Mouse (Mus musculus) forebrain, embryonic 13.5 days (tissue): ENCODE results near the gene Rassf5. TPM values are rescaled to one million over a fixed set of nuclear protein-coding genes. Genes with fewer than 3 reads are reported as not detected.

ENCODE experiments used
- ATAC-seq: fragments of 200-750 bp; cut with Nextera tagmentation; 2 replicates; pipeline ENCODE4 v1.8.0; 2017
- H3K27ac ChIP-seq: fragments of 300-500 bp; sonication (generic); 2 replicates; pipeline ENCODE4 v1.5.1; 2015; ENCODE audit warnings: inconsistent platforms, mild to moderate bottlenecking, moderate library complexity
- H3K27me3 ChIP-seq: fragments of 300-500 bp; sonication (generic); 2 replicates; pipeline ENCODE4 v1.6.1; 2015; ENCODE audit warnings: mild to moderate bottlenecking, inconsistent platforms
- H3K36me3 ChIP-seq: fragments of 300-500 bp; sonication (generic); 2 replicates; pipeline ENCODE4 v1.6.1; 2015; ENCODE audit warnings: mild to moderate bottlenecking, inconsistent platforms; ENCODE audit not compliant: poor library complexity, severe bottlenecking
- H3K4me1 ChIP-seq: fragments of 300-500 bp; sonication (generic); 2 replicates; pipeline ENCODE4 v1.6.1; 2015; ENCODE audit warnings: inconsistent platforms
- H3K4me2 ChIP-seq: fragments of 300-500 bp; sonication (generic); 2 replicates; pipeline ENCODE4 v1.6.1; 2015; ENCODE audit warnings: inconsistent platforms, mild to moderate bottlenecking, moderate library complexity
- H3K4me3 ChIP-seq: fragments of 300-500 bp; sonication (generic); 2 replicates; pipeline ENCODE4 v1.5.1; 2015; ENCODE audit warnings: mild to moderate bottlenecking, inconsistent platforms
- H3K9ac ChIP-seq: fragments of 300-500 bp; sonication (generic); 2 replicates; pipeline ENCODE4 v1.6.1; 2015; ENCODE audit warnings: mild to moderate bottlenecking, inconsistent platforms
- H3K9me3 ChIP-seq: fragments of 300-500 bp; sonication (generic); replicated peaks from 2 replicates; pipeline ENCODE4 v1.6.1; 2016; ENCODE audit warnings: inconsistent platforms
- WGBS: fragments of 180-500 bp; shearing (Covaris S2); methylation state at CpG from one replicate; pipeline ENCODE4 v1.1.7; 2015; 5-methylcytosine and 5-hydroxymethylcytosine counted together
- polyA plus RNA-seq: library from polyadenylated mRNA; unstranded; fragments of >200 nt; fragmentation: Nextera tagmentation; extraction: Ambion mirVana; gene quantifications from 2 replicates; pipeline ENCODE4 v1.2.1, GENCODE M21; 2015

The Rassf5 gene
- polyA plus RNA-seq, 1 experiment from 2014 or later = 1.1 TPM

- peaks cover 41% of the 10 kb centered on the region for H3K27me3 ChIP-seq
Observed at GRCm38 (mm10) chr1:131246433-131247395, 1.7 kb upstream of the Rassf5 start.

GRCm38 (mm10) chr1:131245926-131246325 is 868 bp upstream of the Rassf5 start:
- 8% methylated on average over 9 of the region's 9 CpGs for WGBS
- H3K27ac ChIP-seq = no peak overlapping the region
- peaks cover 48% of the 10 kb centered on the region for H3K27me3 ChIP-seq
- peaks cover 15% of the 10 kb centered on the region; the same call in 1 of the 2 replicates for H3K4me1 ChIP-seq
- peak overlapping the region; percentile 70 for H3K4me3 ChIP-seq
- no peaks in the 10 kb centered on the region for H3K9me3 ChIP-seq
- no peak overlapping the region for H3K9ac ChIP-seq
- peak overlapping the region; percentile 98 for H3K4me2 ChIP-seq
- peak; percentile 54 for ATAC-seq
- H3K36me3 ChIP-seq = no peaks in the 10 kb centered on the region

More at GRCm38 (mm10) chr1:131246433-131247395, 1.7 kb upstream of the Rassf5 start:
- no peak; the same call in 1 of the 2 replicates for ATAC-seq
- Histone ChIP-seq H3K9ac (no peak overlapping the region), H3K36me3 (no peaks in the 10 kb centered on the region), H3K4me3 (no peak overlapping the region), H3K27ac (no peak overlapping the region), H3K4me2 (peak overlapping the region; percentile 17; the same call in 1 of the 2 replicates), H3K9me3 (no peaks in the 10 kb centered on the region), H3K4me1 (peaks cover 15% of the 10 kb centered on the region; the same call in 1 of the 2 replicates)
- 12% methylated on average over 7 of the region's 7 CpGs for WGBS

- Histone ChIP-seq H3K4me1 (peaks cover 24% of the 10 kb centered on the region; the same call in 1 of the 2 replicates), H3K4me3 (peak overlapping the region; percentile 70), H3K27ac (no peak overlapping the region), H3K4me2 (peak overlapping the region; percentile 98), H3K27me3 (peaks cover 54% of the 10 kb centered on the region), H3K9me3 (no peaks in the 10 kb centered on the region), H3K9ac (peak overlapping the region; percentile 74), H3K36me3 (no peaks in the 10 kb centered on the region)
- WGBS = under 1% methylated on average over 57 of the region's 57 CpGs
- peak; percentile 25 for ATAC-seq
Observed at GRCm38 (mm10) chr1:131244536-131245088, 446 bp downstream of the Rassf5 start.

- Histone ChIP-seq H3K9me3 (no peaks in the 10 kb centered on the region), H3K27me3 (peaks cover 54% of the 10 kb centered on the region), H3K27ac (no peak overlapping the region), H3K4me2 (no peak overlapping the region), H3K36me3 (no peaks in the 10 kb centered on the region), H3K9ac (no peak overlapping the region), H3K4me3 (no peak overlapping the region), H3K4me1 (peaks cover 26% of the 10 kb centered on the region; the same call in 1 of the 2 replicates)
- 68% methylated on average over 6 of the region's 6 CpGs for WGBS
- no peak for ATAC-seq
Observed at GRCm38 (mm10) chr1:131242956-131243355, 2.1 kb downstream of the Rassf5 start.

GRCm38 (mm10) chr1:131239576-131240193 is 5.4 kb downstream of the Rassf5 start:
- peaks cover 14% of the 10 kb centered on the region; the same call in 1 of the 2 replicates for H3K4me1 ChIP-seq
- ATAC-seq = no peak
- H3K4me2 ChIP-seq = no peak overlapping the region
- H3K27me3 ChIP-seq = peaks cover 42% of the 10 kb centered on the region
- no peak overlapping the region for H3K4me3 ChIP-seq
- no peaks in the 10 kb centered on the region for H3K36me3 ChIP-seq
- H3K9ac ChIP-seq = no peak overlapping the region
- H3K27ac ChIP-seq = no peak overlapping the region
- H3K9me3 ChIP-seq = no peaks in the 10 kb centered on the region
- 44% methylated on average over 12 of the region's 12 CpGs for WGBS

- H3K4me3 ChIP-seq = no peak overlapping the region
- H3K36me3 ChIP-seq = no peaks in the 10 kb centered on the region
- peaks cover 35% of the 10 kb centered on the region for H3K27me3 ChIP-seq
- H3K27ac ChIP-seq = no peak overlapping the region
- no peaks in the 10 kb centered on the region for H3K9me3 ChIP-seq
- WGBS = 76% methylated on average over 8 of the region's 8 CpGs
- no peak overlapping the region for H3K9ac ChIP-seq
- no peak overlapping the region for H3K4me2 ChIP-seq
- H3K4me1 ChIP-seq = peaks cover 11% of the 10 kb centered on the region; the same call in 1 of the 2 replicates
- ATAC-seq = no peak
Observed at GRCm38 (mm10) chr1:131238931-131239381, 6.1 kb downstream of the Rassf5 start.

DNA sequence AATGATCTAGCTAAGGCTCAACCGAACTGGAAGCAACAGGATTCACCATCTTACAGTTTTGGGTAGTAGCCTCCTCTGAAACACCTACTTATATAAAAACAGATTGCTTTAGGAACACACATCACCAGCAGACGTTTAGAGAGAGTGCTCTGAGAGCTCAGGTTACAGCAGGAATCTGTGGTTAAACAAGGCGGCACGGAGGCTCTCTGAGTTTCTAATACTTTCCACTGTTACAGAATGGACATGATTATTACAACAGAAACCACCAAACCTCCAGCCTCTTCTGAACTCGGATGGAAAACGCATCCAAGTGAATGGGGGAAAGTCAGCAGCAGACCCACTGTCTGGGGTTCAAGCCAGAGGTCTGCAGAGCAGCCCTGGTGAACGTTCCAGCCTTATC is 9.0 kb downstream of the Rassf5 start:
- Histone ChIP-seq H3K4me1 (peaks cover 11% of the 10 kb centered on the region; the same call in 1 of the 2 replicates), H3K27ac (no peak overlapping the region), H3K9me3 (no peaks in the 10 kb centered on the region), H3K4me2 (no peak overlapping the region), H3K36me3 (no peaks in the 10 kb centered on the region), H3K4me3 (no peak overlapping the region), H3K9ac (no peak overlapping the region), H3K27me3 (0 out of 2 replicates have a peak, but pooled peaks cover 8% of the 10 kb centered on the region)
- WGBS = 72% methylated on average over 7 of the region's 7 CpGs
- ATAC-seq = no peak

DNA sequence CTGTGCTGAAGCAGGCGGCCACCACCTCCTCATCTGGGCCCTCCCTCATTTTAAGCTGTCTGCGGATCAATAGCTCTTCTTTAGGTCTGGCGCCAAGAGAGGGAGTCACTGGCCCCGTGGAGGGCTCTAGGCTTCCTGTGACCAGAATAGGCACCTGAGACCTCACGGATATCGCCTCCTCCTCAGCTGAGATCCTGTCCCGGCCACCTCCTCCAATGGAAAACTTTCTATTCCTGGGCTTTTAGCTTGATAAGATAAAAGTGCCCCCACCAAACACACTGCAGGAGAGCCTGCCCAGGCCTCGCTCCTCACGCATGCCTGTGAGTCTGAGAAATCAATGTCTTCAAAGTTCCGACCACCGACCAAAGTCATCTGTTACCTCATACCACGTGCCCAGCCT is 11.5 kb downstream of the Rassf5 start:
- no peak overlapping the region for H3K9ac ChIP-seq
- H3K36me3 ChIP-seq = no peaks in the 10 kb centered on the region
- H3K9me3 ChIP-seq = no peaks in the 10 kb centered on the region
- no peaks in the 10 kb centered on the region for H3K4me1 ChIP-seq
- 69% methylated on average over 12 of the region's 12 CpGs for WGBS
- no peaks in the 10 kb centered on the region for H3K27me3 ChIP-seq
- no peak for ATAC-seq
- H3K4me2 ChIP-seq = no peak overlapping the region
- H3K4me3 ChIP-seq = no peak overlapping the region
- H3K27ac ChIP-seq = no peak overlapping the region

GRCm38 (mm10) chr1:131228659-131229058 is 16.4 kb downstream of the Rassf5 start:
- no peak overlapping the region for H3K9ac ChIP-seq

GRCm38 (mm10) chr1:131228225-131228624 is 16.8 kb downstream of the Rassf5 start:
- WGBS = 70% methylated on average over 7 of the region's 7 CpGs
- H3K27me3 ChIP-seq = no peaks in the 10 kb centered on the region
- H3K4me3 ChIP-seq = no peak overlapping the region
- H3K27ac ChIP-seq = no peak overlapping the region
- no peaks in the 10 kb centered on the region for H3K9me3 ChIP-seq
- ATAC-seq = no peak
- no peak overlapping the region for H3K9ac ChIP-seq
- H3K4me1 ChIP-seq = no peaks in the 10 kb centered on the region
- H3K4me2 ChIP-seq = no peak overlapping the region
- no peaks in the 10 kb centered on the region for H3K36me3 ChIP-seq

More at GRCm38 (mm10) chr1:131228659-131229058, 16.4 kb downstream of the Rassf5 start:
- H3K4me3 ChIP-seq = no peak overlapping the region
- no peak overlapping the region for H3K27ac ChIP-seq
- no peaks in the 10 kb centered on the region for H3K9me3 ChIP-seq
- no peak overlapping the region for H3K4me2 ChIP-seq
- H3K27me3 ChIP-seq = no peaks in the 10 kb centered on the region
- no peaks in the 10 kb centered on the region for H3K36me3 ChIP-seq
- WGBS = 86% methylated on average over 5 of the region's 5 CpGs
- no peaks in the 10 kb centered on the region for H3K4me1 ChIP-seq
- no peak for ATAC-seq

GRCm38 (mm10) chr1:131224848-131225471 is 20.1 kb downstream of the Rassf5 start:
- ATAC-seq = no peak
- H3K4me1 ChIP-seq = no peaks in the 10 kb centered on the region
- no peaks in the 10 kb centered on the region for H3K27me3 ChIP-seq
- H3K4me3 ChIP-seq = no peak overlapping the region
- H3K36me3 ChIP-seq = no peaks in the 10 kb centered on the region
- H3K27ac ChIP-seq = no peak overlapping the region
- no peak overlapping the region for H3K4me2 ChIP-seq
- H3K9me3 ChIP-seq = no peaks in the 10 kb centered on the region
- WGBS = 55% methylated on average over 12 of the region's 12 CpGs
- peak overlapping the region; percentile 34; the same call in 1 of the 2 replicates for H3K9ac ChIP-seq
